Mouse (Mus musculus) forebrain, embryonic 16.5 days (tissue): ENCODE measurements around the gene Prdm8. TPM values are rescaled to one million over a fixed set of nuclear protein-coding genes. Genes with fewer than 3 reads are reported as not detected.

ENCODE experiments used
- polyA plus RNA-seq: library from polyadenylated mRNA; unstranded; fragments of >200 nt; fragmentation: Nextera tagmentation; extraction: Ambion mirVana; gene quantifications from 2 replicates; pipeline ENCODE4 v1.2.1, GENCODE M21; 2015

The Prdm8 gene
- polyA plus RNA-seq, 1 experiment from 2014 or later: 6.4 TPM

Other genes with a start within 250 kb of the Prdm8 start
- gene Antxr2, start 136.2 kb upstream of the Prdm8 start, polyA plus RNA-seq: 4.1 TPM in 2 replicates
- 0.50 and 0.85 TPM in 2 replicates for gene Fgf5, start 87.0 kb downstream of the Prdm8 start, polyA plus RNA-seq
- 0.83 and 0.92 TPM in 2 replicates for gene Cfap299, start 162.1 kb downstream of the Prdm8 start, polyA plus RNA-seq